Mouse (Mus musculus): ENCODE results near the gene Fbxo41. TPM values are rescaled to one million over a fixed set of nuclear protein-coding genes. Genes with fewer than 3 reads are reported as not detected.

Gene Fbxo41
- polyA plus RNA-seq, 1 experiment from 2014 or later: 1.1 TPM

DNA sequence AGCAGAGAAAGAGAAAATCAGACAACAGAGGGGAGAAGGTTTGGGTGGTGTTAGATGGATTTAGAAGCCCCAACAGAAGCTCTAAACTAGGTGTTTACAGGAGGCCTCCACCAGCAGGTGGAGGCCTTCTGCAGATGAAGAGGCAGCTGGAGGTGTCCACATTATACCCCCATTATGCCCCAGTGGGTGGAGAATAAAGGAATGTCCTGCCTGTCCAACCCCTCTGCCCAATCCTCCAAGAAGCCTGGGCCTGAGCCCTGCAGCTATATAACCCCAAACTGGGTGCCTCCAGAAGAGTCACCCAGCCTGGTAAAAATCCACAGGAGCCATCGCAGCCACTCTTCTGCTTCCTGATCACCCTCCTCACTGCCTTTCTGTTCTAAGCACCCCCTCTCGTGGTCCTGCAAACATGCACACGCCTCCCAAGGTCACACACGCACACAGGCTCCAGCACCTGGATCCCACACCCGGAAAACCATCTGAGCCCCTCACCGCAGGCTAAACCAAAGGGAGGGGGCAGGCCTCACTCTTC, 1.2 kb downstream of the Fbxo41 start:
- no peak for DNase-seq (ENCODE audit: low spot score)
- no peaks in the 10 kb centered on the region for H3K9me3 ChIP-seq (ENCODE audit: control insufficient read depth, low read length)
- H3K4me1 ChIP-seq (ENCODE audit: control insufficient read depth, insufficient read depth, low read length): 0 out of 2 replicates have a peak, but pooled peaks cover 2% of the 10 kb centered on the region
- H3K27me3 ChIP-seq (ENCODE audit: control insufficient read depth, insufficient read depth, low read length): no peaks in the 10 kb centered on the region
- no peaks in the 10 kb centered on the region for H3K36me3 ChIP-seq (ENCODE audit: control insufficient read depth, insufficient read depth, low read length)
- ATAC-seq (ENCODE audit: insufficient read depth, low FRiP score, low TSS enrichment): no peak
- WGBS: 18% methylated on average over 6 of the region's 6 CpGs
- peak overlapping the region; percentile 90 for H3K4me2 ChIP-seq (ENCODE audit: low read depth)
- H3K9ac ChIP-seq (ENCODE audit: low read length): no peak overlapping the region
- no peak overlapping the region for H3K27ac ChIP-seq (ENCODE audit: low read depth, low read length)
- peak overlapping the region; percentile 66 for H3K4me3 ChIP-seq (ENCODE audit: low read depth, low read length)

- DNase-seq (ENCODE audit: low spot score) (no peak), ATAC-seq (ENCODE audit: insufficient read depth, low FRiP score, low TSS enrichment) (no peak)
- WGBS: 68% methylated on average over 1 of the region's 1 CpGs
- no peak overlapping the region for H3K4me3 ChIP-seq (ENCODE audit: low read depth, low read length)
- 0 out of 2 replicates have a peak, but pooled peaks cover 2% of the 10 kb centered on the region for H3K4me1 ChIP-seq (ENCODE audit: control insufficient read depth, insufficient read depth, low read length)
- H3K9ac ChIP-seq (ENCODE audit: low read length): no peak overlapping the region
- no peaks in the 10 kb centered on the region for H3K36me3 ChIP-seq (ENCODE audit: control insufficient read depth, insufficient read depth, low read length)
- H3K9me3 ChIP-seq (ENCODE audit: control insufficient read depth, low read length): no peaks in the 10 kb centered on the region
- H3K27ac ChIP-seq (ENCODE audit: low read depth, low read length): no peak overlapping the region
- no peaks in the 10 kb centered on the region for H3K27me3 ChIP-seq (ENCODE audit: control insufficient read depth, insufficient read depth, low read length)
- no peak overlapping the region for H3K4me2 ChIP-seq (ENCODE audit: low read depth)
These were observed 2.4 kb downstream of the Fbxo41 start for GRCm38 (mm10) chr6:85500416-85500815.

- no peak overlapping the region for H3K9ac ChIP-seq (ENCODE audit: low read length)
- no peaks in the 10 kb centered on the region for H3K27me3 ChIP-seq (ENCODE audit: control insufficient read depth, insufficient read depth, low read length)
- ATAC-seq (ENCODE audit: insufficient read depth, low FRiP score, low TSS enrichment): no peak
- H3K4me3 ChIP-seq (ENCODE audit: low read depth, low read length): no peak overlapping the region
- no peaks in the 10 kb centered on the region for H3K36me3 ChIP-seq (ENCODE audit: control insufficient read depth, insufficient read depth, low read length)
- no peak for DNase-seq (ENCODE audit: low spot score)
- H3K27ac ChIP-seq (ENCODE audit: low read depth, low read length): no peak overlapping the region
- H3K4me2 ChIP-seq (ENCODE audit: low read depth): no peak overlapping the region
- 68% methylated on average over 9 of the region's 9 CpGs for WGBS
- no peaks in the 10 kb centered on the region for H3K9me3 ChIP-seq (ENCODE audit: control insufficient read depth, low read length)
- 0 out of 2 replicates have a peak, but pooled peaks cover 2% of the 10 kb centered on the region for H3K4me1 ChIP-seq (ENCODE audit: control insufficient read depth, insufficient read depth, low read length)
These were observed 4.6 kb downstream of the Fbxo41 start for GRCm38 (mm10) chr6:85498147-85498546.

DNA sequence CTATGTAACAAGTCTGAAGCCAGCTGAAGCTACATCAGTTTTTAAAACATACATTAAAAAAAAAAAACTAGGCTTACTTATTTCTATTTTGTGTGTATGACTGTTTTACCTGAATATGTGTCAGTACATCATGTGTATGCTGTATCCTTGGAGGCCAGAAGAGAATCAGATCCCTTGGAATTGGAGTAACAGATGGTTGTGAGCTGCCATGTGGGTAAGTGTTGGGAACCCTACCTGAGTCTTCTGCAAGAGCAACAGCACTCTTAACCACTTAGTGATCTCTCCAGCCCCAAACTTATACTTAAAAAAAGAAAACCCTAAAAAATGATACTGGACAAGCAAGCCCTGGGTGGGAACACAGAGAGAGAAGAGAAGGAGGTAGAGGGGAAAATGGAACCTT, 5.8 kb downstream of the Fbxo41 start:
- DNase-seq (ENCODE audit: low spot score) (no peak), ATAC-seq (ENCODE audit: insufficient read depth, low FRiP score, low TSS enrichment) (no peak)
- H3K36me3 ChIP-seq (ENCODE audit: control insufficient read depth, insufficient read depth, low read length): no peaks in the 10 kb centered on the region
- 0 out of 2 replicates have a peak, but pooled peaks cover 2% of the 10 kb centered on the region for H3K4me1 ChIP-seq (ENCODE audit: control insufficient read depth, insufficient read depth, low read length)
- H3K4me3 ChIP-seq (ENCODE audit: low read depth, low read length): no peak overlapping the region
- no peaks in the 10 kb centered on the region for H3K27me3 ChIP-seq (ENCODE audit: control insufficient read depth, insufficient read depth, low read length)
- no peak overlapping the region for H3K27ac ChIP-seq (ENCODE audit: low read depth, low read length)
- H3K9me3 ChIP-seq (ENCODE audit: control insufficient read depth, low read length): no peaks in the 10 kb centered on the region
- H3K9ac ChIP-seq (ENCODE audit: low read length): no peak overlapping the region
- H3K4me2 ChIP-seq (ENCODE audit: low read depth): no peak overlapping the region

GRCm38 (mm10) chr6:85491606-85492005, 11.2 kb downstream of the Fbxo41 start:
- Histone ChIP-seq H3K9me3 (ENCODE audit: control insufficient read depth, low read length) (no peaks in the 10 kb centered on the region), H3K36me3 (ENCODE audit: control insufficient read depth, insufficient read depth, low read length) (no peaks in the 10 kb centered on the region), H3K27me3 (ENCODE audit: control insufficient read depth, insufficient read depth, low read length) (no peaks in the 10 kb centered on the region), H3K4me3 (ENCODE audit: low read depth, low read length) (no peak overlapping the region), H3K4me2 (ENCODE audit: low read depth) (no peak overlapping the region), H3K4me1 (ENCODE audit: control insufficient read depth, insufficient read depth, low read length) (peaks cover 7% of the 10 kb centered on the region; the same call in 1 of the 2 replicates), H3K27ac (ENCODE audit: low read depth, low read length) (no peak overlapping the region), H3K9ac (ENCODE audit: low read length) (no peak overlapping the region)
- DNase-seq (ENCODE audit: low spot score) (no peak), ATAC-seq (ENCODE audit: insufficient read depth, low FRiP score, low TSS enrichment) (no peak)
- 88% methylated on average over 3 of the region's 3 CpGs for WGBS

DNA sequence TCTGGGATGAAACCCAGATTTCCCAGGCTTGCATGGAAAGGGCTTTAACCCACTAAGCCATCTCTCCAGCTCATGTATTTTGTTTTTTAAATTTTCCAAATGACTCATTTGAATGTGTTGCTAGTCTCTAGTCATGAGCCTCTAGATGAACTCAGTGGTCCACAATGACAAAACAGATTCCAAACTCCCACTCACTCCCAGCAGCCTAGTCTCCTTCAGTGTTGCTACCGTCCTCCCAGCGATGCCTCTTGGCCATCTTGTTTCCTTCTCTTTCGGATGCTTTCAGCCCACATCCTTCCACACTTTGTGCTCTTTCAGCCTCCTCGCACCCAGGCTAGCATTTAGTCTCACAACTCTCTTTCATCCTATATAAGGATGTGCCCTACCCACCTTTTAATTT, 12.5 kb downstream of the Fbxo41 start:
- H3K4me3 ChIP-seq (ENCODE audit: low read depth, low read length): no peak overlapping the region
- peaks cover 7% of the 10 kb centered on the region; the same call in 1 of the 2 replicates for H3K4me1 ChIP-seq (ENCODE audit: control insufficient read depth, insufficient read depth, low read length)
- ATAC-seq (ENCODE audit: insufficient read depth, low FRiP score, low TSS enrichment) (no peak), DNase-seq (ENCODE audit: low spot score) (no peak)
- H3K27ac ChIP-seq (ENCODE audit: low read depth, low read length): no peak overlapping the region
- no peak overlapping the region for H3K9ac ChIP-seq (ENCODE audit: low read length)
- H3K36me3 ChIP-seq (ENCODE audit: control insufficient read depth, insufficient read depth, low read length): no peaks in the 10 kb centered on the region
- H3K9me3 ChIP-seq (ENCODE audit: control insufficient read depth, low read length): no peaks in the 10 kb centered on the region
- H3K4me2 ChIP-seq (ENCODE audit: low read depth): no peak overlapping the region
- peaks cover 12% of the 10 kb centered on the region for H3K27me3 ChIP-seq (ENCODE audit: control insufficient read depth, insufficient read depth, low read length)
- 89% methylated on average over 4 of the region's 4 CpGs for WGBS

DNA sequence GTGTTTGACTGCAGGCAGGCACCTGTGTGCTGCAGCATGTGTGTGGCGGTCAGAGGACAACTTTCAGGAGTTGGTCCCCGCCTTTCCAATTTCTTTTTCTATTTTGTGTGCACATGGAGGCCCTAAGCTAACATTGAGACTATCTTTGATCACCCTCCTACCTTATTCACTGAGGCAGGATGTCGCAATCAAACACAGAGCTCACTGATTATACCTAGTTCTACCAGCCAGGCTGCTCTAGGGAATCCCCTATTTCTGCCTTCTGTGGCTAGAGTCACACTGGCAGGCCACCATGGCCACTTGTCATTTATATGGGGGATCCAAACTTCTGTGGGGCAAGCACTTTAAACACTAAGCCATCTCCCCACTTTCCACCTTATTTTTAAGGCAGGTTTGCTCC, 13.1 kb downstream of the Fbxo41 start:
- no peaks in the 10 kb centered on the region for H3K9me3 ChIP-seq (ENCODE audit: control insufficient read depth, low read length)
- H3K4me2 ChIP-seq (ENCODE audit: low read depth): no peak overlapping the region
- no peaks in the 10 kb centered on the region for H3K36me3 ChIP-seq (ENCODE audit: control insufficient read depth, insufficient read depth, low read length)
- ATAC-seq (ENCODE audit: insufficient read depth, low FRiP score, low TSS enrichment): no peak
- peaks cover 7% of the 10 kb centered on the region; the same call in 1 of the 2 replicates for H3K4me1 ChIP-seq (ENCODE audit: control insufficient read depth, insufficient read depth, low read length)
- no peak overlapping the region for H3K27ac ChIP-seq (ENCODE audit: low read depth, low read length)
- peaks cover 17% of the 10 kb centered on the region for H3K27me3 ChIP-seq (ENCODE audit: control insufficient read depth, insufficient read depth, low read length)
- DNase-seq (ENCODE audit: low spot score): no peak
- no peak overlapping the region for H3K4me3 ChIP-seq (ENCODE audit: low read depth, low read length)
- no peak overlapping the region for H3K9ac ChIP-seq (ENCODE audit: low read length)
- 76% methylated on average over 3 of the region's 3 CpGs for WGBS

DNA sequence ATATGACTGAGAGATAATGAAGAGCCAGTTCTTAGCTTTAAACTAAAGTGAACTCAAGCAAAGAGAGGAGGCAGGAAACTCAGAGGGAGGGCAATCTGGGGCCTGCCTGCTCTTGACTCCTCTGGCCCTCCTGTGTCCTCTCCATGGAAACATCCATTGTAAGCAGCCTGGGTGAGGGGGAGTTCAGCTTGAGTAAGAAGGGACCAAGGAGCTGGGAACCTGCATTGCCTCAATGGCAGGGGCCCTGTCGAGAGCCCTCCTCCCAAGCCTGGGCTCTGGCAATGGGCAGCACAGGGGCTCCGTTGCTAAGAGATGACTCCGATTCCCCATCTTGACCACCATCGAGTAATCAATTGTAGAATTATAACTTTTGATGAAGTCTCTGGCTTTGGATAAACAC, 14.3 kb downstream of the Fbxo41 start:
- Histone ChIP-seq H3K4me3 (ENCODE audit: low read depth, low read length) (no peak overlapping the region), H3K27me3 (ENCODE audit: control insufficient read depth, insufficient read depth, low read length) (peaks cover 29% of the 10 kb centered on the region), H3K9ac (ENCODE audit: low read length) (no peak overlapping the region), H3K36me3 (ENCODE audit: control insufficient read depth, insufficient read depth, low read length) (no peaks in the 10 kb centered on the region), H3K27ac (ENCODE audit: low read depth, low read length) (no peak overlapping the region), H3K4me1 (ENCODE audit: control insufficient read depth, insufficient read depth, low read length) (peaks cover 7% of the 10 kb centered on the region; the same call in 1 of the 2 replicates), H3K9me3 (ENCODE audit: control insufficient read depth, low read length) (no peaks in the 10 kb centered on the region), H3K4me2 (ENCODE audit: low read depth) (no peak overlapping the region)
- WGBS: 58% methylated on average over 4 of the region's 4 CpGs
- DNase-seq (ENCODE audit: low spot score) (no peak), ATAC-seq (ENCODE audit: insufficient read depth, low FRiP score, low TSS enrichment) (no peak)

- Histone ChIP-seq H3K9ac (ENCODE audit: low read length) (no peak overlapping the region), H3K36me3 (ENCODE audit: control insufficient read depth, insufficient read depth, low read length) (no peaks in the 10 kb centered on the region), H3K4me2 (ENCODE audit: low read depth) (no peak overlapping the region), H3K4me3 (ENCODE audit: low read depth, low read length) (no peak overlapping the region), H3K4me1 (ENCODE audit: control insufficient read depth, insufficient read depth, low read length) (peaks cover 7% of the 10 kb centered on the region; the same call in 1 of the 2 replicates), H3K27me3 (ENCODE audit: control insufficient read depth, insufficient read depth, low read length) (peaks cover 40% of the 10 kb centered on the region), H3K27ac (ENCODE audit: low read depth, low read length) (no peak overlapping the region), H3K9me3 (ENCODE audit: control insufficient read depth, low read length) (no peaks in the 10 kb centered on the region)
- 91% methylated on average over 2 of the region's 2 CpGs for WGBS
- no peak for ATAC-seq (ENCODE audit: insufficient read depth, low FRiP score, low TSS enrichment)
- no peak for DNase-seq (ENCODE audit: low spot score)
These were observed 17.1 kb downstream of the Fbxo41 start for GRCm38 (mm10) chr6:85485738-85486137.

All from neural tube, embryonic 11.5 days (tissue).